Mouse (Mus musculus): ENCODE results near the gene Atg4c. TPM values are rescaled to one million over a fixed set of nuclear protein-coding genes. Genes with fewer than 3 reads are reported as not detected.

Atg4c gene
- total RNA-seq, 2 experiments from 2014 or later: 5.7 to 6.3 TPM

- peak; percentile 28 to 59 for DNase-seq
Observed at GRCm38 (mm10) chr4:99186412-99187125, 7.2 kb upstream of the Atg4c start.

- DNase-seq: no peak
Observed at GRCm38 (mm10) chr4:99192640-99193039, 1.1 kb upstream of the Atg4c start.

GRCm38 (mm10) chr4:99193214-99193613 is 520 bp upstream of the Atg4c start:
- DNase-seq: no peak

- no peak for DNase-seq
Observed at GRCm38 (mm10) chr4:99194826-99195225, 1.1 kb downstream of the Atg4c start.

GRCm38 (mm10) chr4:99198721-99199120 is 5.0 kb downstream of the Atg4c start:
- DNase-seq: no peak

GRCm38 (mm10) chr4:99199757-99200251 is 6.1 kb downstream of the Atg4c start:
- DNase-seq: peak; percentile 35 to 37

- DNase-seq: no peak
Observed at GRCm38 (mm10) chr4:99200383-99201136, 6.8 kb downstream of the Atg4c start.

GRCm38 (mm10) chr4:99205773-99206172 is 12.0 kb downstream of the Atg4c start:
- DNase-seq: no peak

- no peak for DNase-seq
Observed at GRCm38 (mm10) chr4:99206356-99206755, 12.6 kb downstream of the Atg4c start.

GRCm38 (mm10) chr4:99210087-99210486 is 16.4 kb downstream of the Atg4c start:
- no peak for DNase-seq

GRCm38 (mm10) chr4:99211606-99212005 is 17.9 kb downstream of the Atg4c start:
- DNase-seq: no peak

- DNase-seq: no peak
Observed at GRCm38 (mm10) chr4:99213123-99213522, 19.4 kb downstream of the Atg4c start.

GRCm38 (mm10) chr4:99222221-99222620 is 28.5 kb downstream of the Atg4c start:
- no peak for DNase-seq

GRCm38 (mm10) chr4:99224790-99225189 is 31.1 kb downstream of the Atg4c start:
- no peak for DNase-seq

GRCm38 (mm10) chr4:99227226-99227625 is 33.5 kb downstream of the Atg4c start:
- DNase-seq: no peak

GRCm38 (mm10) chr4:99229371-99229770 is 35.6 kb downstream of the Atg4c start:
- DNase-seq: no peak

GRCm38 (mm10) chr4:99235203-99235856 is 41.6 kb downstream of the Atg4c start:
- peak in 1 of 2 experiments; percentile 65 for DNase-seq

GRCm38 (mm10) chr4:99238305-99238704 is 44.6 kb downstream of the Atg4c start:
- DNase-seq: no peak

- DNase-seq: no peak
Observed at GRCm38 (mm10) chr4:99241674-99242073, 47.9 kb downstream of the Atg4c start.

GRCm38 (mm10) chr4:99249358-99249757 is 55.6 kb downstream of the Atg4c start:
- no peak for DNase-seq

GRCm38 (mm10) chr4:99249826-99250225 is 56.1 kb downstream of the Atg4c start:
- no peak for DNase-seq

GRCm38 (mm10) chr4:99252957-99253356 is 59.2 kb downstream of the Atg4c start:
- no peak for DNase-seq

GRCm38 (mm10) chr4:99263191-99263590 is 69.5 kb downstream of the Atg4c start:
- no peak for DNase-seq
